ENCODE assay signal across 26 mouse cellular contexts in the genomic region with DNA sequence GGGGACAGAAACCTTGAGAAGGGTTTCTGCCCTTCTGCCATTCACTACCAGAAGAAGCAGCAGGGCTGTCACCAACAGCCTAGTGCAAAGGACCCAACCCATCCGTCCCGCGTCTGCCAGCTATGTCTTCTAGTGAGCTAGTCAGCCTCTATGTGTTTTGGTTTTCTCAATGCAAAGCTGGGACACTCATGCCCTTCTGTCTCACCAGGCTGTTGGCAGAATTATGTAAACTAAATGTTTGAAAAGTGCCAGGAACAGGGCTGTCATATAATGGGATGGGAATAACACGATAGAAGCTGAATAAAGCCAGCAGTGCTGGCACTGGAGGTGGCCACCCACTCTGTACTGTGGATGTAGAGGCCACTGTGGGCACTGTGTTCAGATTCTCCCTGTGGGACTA. TPM values are rescaled to one million over a fixed set of nuclear protein-coding genes. Genes with fewer than 3 reads are reported as not detected.
DNase-seq lines count a peak whose midpoint lies in the region; ATAC-seq and TF ChIP-seq lines count a peak whose summit lies in the region.
"Had no signal": no experiment of that assay in that cellular context is flagged by ENCODE, and none has a peak within 500 bp of the region (broad histone marks: within the 10 kb centered on the region; RNA-seq: fewer than 3 reads in every experiment).

No protein-coding gene starts in this region.

- H3K79me2 ChIP-seq in heart, adult 2 months (replicated peaks; ENCODE audit: control insufficient read depth, insufficient read depth, low read length) = no peaks in the 10 kb centered on the region

- no peaks in the 10 kb centered on the region for H3K27me3 ChIP-seq in heart, adult 2 months (ENCODE audit: control insufficient read depth, insufficient read depth, low read length)
- H3K27me3 ChIP-seq in forebrain, embryonic 14.5 days (replicated peaks; ENCODE audit: control insufficient read depth, insufficient read depth, low read length) = no peaks in the 10 kb centered on the region
- H3K27me3 ChIP-seq: CH12.LX; embryonic facial prominence, embryonic 12.5 days; hindbrain, embryonic 15.5 days; intestine, embryonic 15.5 days; limb, embryonic 12.5 days; neural tube, embryonic 13.5 days; Patski had no signal

- intact Hi-C loops in heart, adult 2 months (cut with DNase I) = no loop called here

- no peak overlapping the region for H3K4me3 ChIP-seq in heart, adult 2 months
- H3K4me3 ChIP-seq in forebrain, embryonic 14.5 days (ENCODE audit: low read depth, low read length) = no peak overlapping the region
- H3K4me3 ChIP-seq in olfactory bulb, adult 2 months (ENCODE audit: insufficient read depth, low read depth, low read length) = no peak overlapping the region
- H3K4me3 ChIP-seq: embryonic facial prominence, embryonic 12.5 days; hindbrain, embryonic 15.5 days; intestine, embryonic 15.5 days; limb, embryonic 12.5 days; myocyte; neural tube, embryonic 13.5 days had no signal

- peaks cover 5% of the 10 kb centered on the region; the same call in 1 of the 2 replicates for H3K4me1 ChIP-seq in heart, adult 2 months (ENCODE audit: control insufficient read depth, insufficient read depth, low read length)
- peaks cover 10% of the 10 kb centered on the region for H3K4me1 ChIP-seq in forebrain, embryonic 14.5 days (ENCODE audit: control insufficient read depth, insufficient read depth, low read length)
- H3K4me1 ChIP-seq in olfactory bulb, adult 2 months (ENCODE audit: control insufficient read depth, insufficient read depth, low read length) = peaks cover 17% of the 10 kb centered on the region
- H3K4me1 ChIP-seq: embryonic facial prominence, embryonic 12.5 days; hindbrain, embryonic 15.5 days; intestine, embryonic 15.5 days; limb, embryonic 12.5 days had no signal

- no peak for TF ChIP-seq CTCF in heart, adult 2 months (IDR thresholded peaks at IDR 0.05)
- TF ChIP-seq CTCF in olfactory bulb, adult 2 months (IDR thresholded peaks at IDR 0.05; ENCODE audit: insufficient read depth, low read depth, low read length) = no peak

- H3K9ac ChIP-seq in heart, adult 2 months (ENCODE audit: low read depth, low read length) = no peak overlapping the region
- H3K9ac ChIP-seq in forebrain, embryonic 14.5 days (ENCODE audit: low read length) = no peak overlapping the region
- H3K9ac ChIP-seq: embryonic facial prominence, embryonic 12.5 days; hindbrain, embryonic 15.5 days; intestine, embryonic 15.5 days; limb, embryonic 12.5 days; liver, postnatal 0 days; neural tube, embryonic 13.5 days had no signal

- WGBS in heart, adult 2 months = 85% methylated on average over 4 of the region's 4 CpGs
- 85% methylated on average over 4 of the region's 4 CpGs for WGBS in forebrain, embryonic 14.5 days
- WGBS in olfactory bulb, adult 2 months = 73% methylated on average over 4 of the region's 4 CpGs

- DNase-seq in heart, adult 2 months = no peak
- no peak for DNase-seq in heart, postnatal 4 days
- peak; percentile 56 for DNase-seq in forebrain, embryonic 14.5 days (ENCODE audit: low spot score)
- peak; percentile 52 to 73 for DNase-seq in layer of hippocampus, adult 18-20 months (ENCODE audit: low spot score in 2 of 2)
- no peak for DNase-seq in kidney, adult 9 months
- DNase-seq in cerebellum, adult 11-12 months = no peak
- DNase-seq: adrenal gland, adult 8-10 months; B cell, adult 2 months; liver, postnatal 0 days had no signal

- H3K4me2 ChIP-seq in forebrain, embryonic 14.5 days (ENCODE audit: low read length) = no peak overlapping the region
- H3K4me2 ChIP-seq: embryonic facial prominence, embryonic 12.5 days; hindbrain, embryonic 15.5 days; intestine, embryonic 15.5 days; limb, embryonic 12.5 days; liver, embryonic 11.5 days; neural tube, embryonic 13.5 days had no signal

- peak; percentile 26; the same call in 1 of the 2 replicates for ATAC-seq in forebrain, embryonic 14.5 days
- ATAC-seq: intestine, embryonic 15.5 days; liver, postnatal 0 days; lung, postnatal 0 days; midbrain, embryonic 16.5 days; Patski had no signal

- no peak for TF ChIP-seq EP300 in heart, adult 2 months (IDR thresholded peaks at IDR 0.05; ENCODE audit: insufficient read depth, low read depth, low read length)

- TF ChIP-seq POLR2A in heart, adult 2 months (IDR thresholded peaks at IDR 0.05; ENCODE audit: insufficient read depth, low read depth, low read length) = no peak
- TF ChIP-seq POLR2A in olfactory bulb, adult 2 months (IDR thresholded peaks at IDR 0.05; ENCODE audit: insufficient read depth, low read depth, low read length) = no peak

- no peaks in the 10 kb centered on the region for H3K9me3 ChIP-seq in forebrain, embryonic 14.5 days (replicated peaks; ENCODE audit: control insufficient read depth, low read length)
- H3K9me3 ChIP-seq: embryonic facial prominence, embryonic 12.5 days; hindbrain, embryonic 15.5 days; intestine, embryonic 15.5 days; limb, embryonic 12.5 days; neural tube, embryonic 13.5 days had no signal

- H3K36me3 ChIP-seq in heart, adult 2 months (ENCODE audit: control insufficient read depth, insufficient read depth, low read length) = no peaks in the 10 kb centered on the region
- peaks cover 3% of the 10 kb centered on the region; the same call in 1 of the 2 replicates for H3K36me3 ChIP-seq in forebrain, embryonic 14.5 days (ENCODE audit: control insufficient read depth, insufficient read depth, low read length)
- H3K36me3 ChIP-seq: embryonic facial prominence, embryonic 12.5 days; G1E; hindbrain, embryonic 15.5 days; limb, embryonic 12.5 days; neural tube, embryonic 13.5 days had no signal

- H3K27ac ChIP-seq in heart, adult 2 months = peak overlapping the region; percentile 13; the same call in 1 of the 2 replicates
- no peak overlapping the region for H3K27ac ChIP-seq in forebrain, embryonic 14.5 days (ENCODE audit: low read depth, low read length)
- peak overlapping the region; percentile 64; the same call in 1 of the 2 replicates for H3K27ac ChIP-seq in olfactory bulb, adult 2 months (ENCODE audit: insufficient read depth, low read depth, low read length)
- H3K27ac ChIP-seq: embryonic facial prominence, embryonic 12.5 days; hindbrain, embryonic 15.5 days; intestine, embryonic 15.5 days; limb, embryonic 12.5 days; macrophage; neural tube, embryonic 13.5 days had no signal

RNA-seq across cellular contexts. Expression of gene Cacng5, which starts 35.8 kb away (rescaled TPM):
- not detected for total RNA-seq in heart, adult 2 months (2021)
- polyA plus RNA-seq in heart, adult 2 months (2012; rRNA removed) = 0.03 and 0.06 TPM in 2 replicates
- under 1 TPM; 0.10 to 0.11 TPM for total RNA-seq in heart, postnatal 4 days (2021)
- polyA plus RNA-seq in forebrain, embryonic 14.5 days (2014; fragmentation: Nextera tagmentation; extraction: Ambion mirVana) = 2.9 and 4.0 TPM in 2 replicates
- total RNA-seq in layer of hippocampus, adult 18-20 months (2021) = 10 to 100 TPM; 11.0 to 13.2 TPM
- polyA plus RNA-seq in olfactory bulb, adult 2 months (2012; ENCODE audit: insufficient read depth, insufficient read length, low replicate concordance, missing spikeins) = 289 TPM in 1 of 2 replicates, not detected in the other
- total RNA-seq: CH12.LX; G1E; heart, adult 18-20 months had no signal
- polyA plus RNA-seq: G1E; kidney, embryonic 14.5 days; liver, postnatal 0 days; lung, postnatal 0 days; macrophage; myocyte; Patski; spleen, adult 2 months had no signal

Comparison
In these comparisons a context has a peak if more than half of its experiments do, and no peak if none do; other contexts are left out.
1. DNase-seq: peak in forebrain, embryonic 14.5 days (single experiment) and layer of hippocampus, adult 18-20 months (2 of 2); none in heart, adult 2 months (0 of 2), heart, postnatal 4 days (single experiment), kidney, adult 9 months (single experiment) and cerebellum, adult 11-12 months (single experiment).
2. RNA of gene Cacng5, which starts 35.8 kb away (total RNA-seq): 11.0 to 13.2 TPM in layer of hippocampus, adult 18-20 months; 0.10 to 0.11 TPM in heart, postnatal 4 days and not detected in heart, adult 2 months; every median in the first group is over 10 times any median in the second.